Mouse (Mus musculus) ES-E14 (cell line): ENCODE measurements around the gene Clptm1. TPM values are rescaled to one million over a fixed set of nuclear protein-coding genes. Genes with fewer than 3 reads are reported as not detected.
A peak's percentile ranks its signal among the peaks of the same experiment; 100 is the strongest.

ENCODE experiments used
- DNase-seq: peaks from one replicate; pipeline ENCODE4 v3.0.0-alpha.2; 2013; ENCODE audit warnings: low read depth, low spot score
- H3K27ac ChIP-seq: 2 replicates; pipeline ENCODE4 v1.5.1; 2012; ENCODE audit warnings: low read depth, mild to moderate bottlenecking, low read length, moderate library complexity, mixed read lengths; ENCODE audit not compliant: poor library complexity, insufficient read depth, severe bottlenecking
- H3K36me3 ChIP-seq: 2 replicates; pipeline ENCODE4 v1.6.1; 2012; ENCODE audit warnings: mild to moderate bottlenecking, low read length, moderate library complexity, mixed read lengths; ENCODE audit not compliant: control insufficient read depth, poor library complexity, insufficient read depth, severe bottlenecking
- H3K4me1 ChIP-seq, 2 experiments: fragments of 150-350 bp in 1 of 2; sonication (generic) in 1 of 2; 2 replicates each; pipeline ENCODE4 v1.6.1; 2012; ENCODE audit warnings: low read length in 2 of 2, mild to moderate bottlenecking in 1 of 2, mixed read lengths in 1 of 2; ENCODE audit not compliant: control insufficient read depth in 2 of 2, insufficient read depth in 2 of 2, poor library complexity in 1 of 2
- H3K4me3 ChIP-seq, 2 experiments: fragments of 150-350 bp in 1 of 2; sonication (generic) in 1 of 2; 2 replicates each; pipeline ENCODE4 v1.5.1; 2012; ENCODE audit warnings: low read length in 2 of 2, low read depth in 1 of 2, mild to moderate bottlenecking in 1 of 2, mixed read lengths in 1 of 2; ENCODE audit not compliant: insufficient read depth in 1 of 2, poor library complexity in 1 of 2, severe bottlenecking in 1 of 2
- H3K9ac ChIP-seq: 2 replicates; pipeline ENCODE4 v1.6.1; 2012; ENCODE audit warnings: low read depth, mild to moderate bottlenecking, low read length, mixed read lengths; ENCODE audit not compliant: poor library complexity, insufficient read depth, severe bottlenecking
- H3K9me3 ChIP-seq: fragments of 150-350 bp; sonication (generic); 2 replicates; pipeline ENCODE4 v1.6.1; 2012; ENCODE audit warnings: low read depth, mild to moderate bottlenecking, low read length; ENCODE audit not compliant: control insufficient read depth, insufficient read depth
- CHD2 ChIP-seq: IDR thresholded peaks from 2 replicates; pipeline ENCODE4 v1.6.1; 2014; ENCODE audit warnings: mild to moderate bottlenecking, low read depth, low read length, inconsistent platforms
- HCFC1 ChIP-seq: IDR thresholded peaks from 2 replicates; pipeline ENCODE4 v1.6.1; 2012; ENCODE audit warnings: low read length, inconsistent platforms, borderline replicate concordance; ENCODE audit not compliant: insufficient read depth
- MAFK ChIP-seq: IDR thresholded peaks from 2 replicates; pipeline ENCODE4 v1.6.1; 2014; ENCODE audit warnings: mild to moderate bottlenecking, low read depth, low read length, inconsistent platforms; ENCODE audit not compliant: insufficient read depth
- ZC3H11A ChIP-seq: IDR thresholded peaks from 2 replicates; pipeline ENCODE4 v1.6.1; 2012; ENCODE audit warnings: low read depth, mild to moderate bottlenecking, inconsistent platforms, low read length, borderline replicate concordance
- ZNF384 ChIP-seq: IDR thresholded peaks from 2 replicates; pipeline ENCODE4 v1.6.1; 2012; ENCODE audit warnings: low read depth, low read length, inconsistent platforms
- in situ Hi-C, 2 experiments: fragments of 600-800 bp; cut with MboI; formaldehyde crosslinking; loops; one replicate each; pipeline ENCODE4 v1.15.1; 2025; ENCODE audit warnings: low sequenced_read_pairs in 2 of 2, inconsistent platforms in 1 of 2; ENCODE audit not compliant: unreplicated experiment in 2 of 2
- total RNA-seq: library from RNA; depleted of rRNA; stranded (reverse); fragments of 300-350 nt; gene quantifications from 2 replicates; pipeline ENCODE4 v1.2.3, GENCODE M21; 2012

Gene Clptm1
- total RNA-seq, 1 experiment = 129 TPM

DNA sequence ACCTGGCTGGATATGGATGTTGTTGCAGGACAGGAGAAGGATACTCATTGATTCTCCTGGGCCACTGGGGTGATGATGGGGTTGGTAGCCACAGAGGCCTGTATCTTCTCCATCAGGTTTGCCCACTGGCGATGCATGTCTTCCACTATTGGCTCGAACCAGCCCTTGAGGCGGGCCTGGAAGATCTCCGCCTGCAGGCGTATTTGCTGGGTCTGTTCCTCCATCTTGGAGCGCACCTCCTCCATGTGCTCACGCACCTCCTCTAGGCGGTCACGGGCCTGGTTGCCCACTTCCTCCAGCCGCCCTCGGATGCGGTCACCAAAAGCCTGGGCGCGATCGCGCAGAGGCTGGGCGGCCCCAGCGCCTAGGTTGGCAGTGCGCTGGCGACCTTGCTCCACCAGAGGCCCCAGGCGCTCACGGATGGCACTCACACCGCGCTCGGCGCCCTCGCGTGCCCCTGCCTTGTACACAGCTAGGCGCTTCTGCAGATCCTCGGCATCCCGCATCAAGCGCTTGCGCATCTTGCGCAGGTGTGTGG is 31.6 kb upstream of the Clptm1 start:
- DNase-seq = no peak
- H3K36me3 ChIP-seq = peaks cover 18% of the 10 kb centered on the region
- no peaks in the 10 kb centered on the region for H3K9me3 ChIP-seq
- H3K9ac ChIP-seq = peak overlapping the region; percentile 81
- peak overlapping the region; percentile 18; the same call in 1 of the 2 replicates for H3K27ac ChIP-seq
- peaks cover 2 to 31% of the 10 kb centered on the region in 2 experiments; a peak in 2 of 4 replicates for H3K4me1 ChIP-seq
- in situ Hi-C loops = no loop called here
- TF ChIP-seq ZC3H11A (no peak), MAFK (no peak), ZNF384 (no peak), HCFC1 (no peak), CHD2 (no peak)
- peak overlapping the region; percentile 61 to 79 for H3K4me3 ChIP-seq

DNA sequence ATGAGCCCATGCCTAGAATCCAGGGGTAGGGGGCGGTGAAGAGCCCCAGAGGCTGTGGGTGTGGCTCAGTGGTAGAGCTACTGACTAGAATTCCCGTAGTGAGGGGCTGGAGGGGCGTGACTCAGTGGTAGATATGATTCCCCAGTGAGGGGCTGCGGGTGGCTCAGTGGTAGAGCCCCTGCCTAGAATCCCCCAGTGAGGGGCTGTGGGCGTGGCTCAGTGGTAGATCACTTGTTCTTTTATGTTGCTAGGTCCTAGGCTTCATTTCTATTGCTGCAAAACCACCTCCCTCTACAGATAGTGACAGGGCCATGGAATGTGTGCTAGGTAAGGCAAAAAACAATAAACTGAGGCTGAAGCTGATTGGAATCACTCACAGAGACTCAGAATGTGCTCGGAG is 31.0 kb upstream of the Clptm1 start:
- no peak overlapping the region for H3K27ac ChIP-seq
- no peak for DNase-seq
- H3K4me1 ChIP-seq = peaks cover 2 to 31% of the 10 kb centered on the region in 2 experiments; a peak in 2 of 4 replicates
- no peaks in the 10 kb centered on the region for H3K9me3 ChIP-seq
- in situ Hi-C loops = no loop called here
- TF ChIP-seq HCFC1 (no peak), CHD2 (no peak), ZNF384 (no peak)
- H3K36me3 ChIP-seq = peaks cover 17% of the 10 kb centered on the region
- H3K4me3 ChIP-seq = peak overlapping the region in 1 of 2 experiments; percentile 79; a peak in 2 of 4 replicates
- no peak overlapping the region for H3K9ac ChIP-seq

DNA sequence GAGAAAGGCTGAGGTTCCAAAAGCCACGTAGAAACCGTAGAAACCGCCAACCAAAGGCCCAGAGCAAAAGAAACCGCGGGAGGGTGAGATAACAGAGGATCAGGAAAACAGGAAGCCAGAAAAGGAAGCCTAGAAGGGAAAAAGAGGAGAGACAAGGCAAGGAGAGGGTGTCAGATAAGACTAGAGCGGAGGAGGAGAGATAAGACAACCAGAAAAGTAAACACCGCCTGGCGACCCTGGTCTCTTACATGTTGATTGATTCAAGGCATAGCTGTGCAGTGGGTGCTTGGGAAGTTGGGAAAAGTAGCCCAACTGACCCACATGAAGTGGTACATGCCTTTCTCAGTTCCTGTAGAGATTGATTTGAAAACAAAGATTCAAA is 30.4 kb upstream of the Clptm1 start:
- Histone ChIP-seq H3K27ac (peak overlapping the region; percentile 13; the same call in 1 of the 2 replicates), H3K36me3 (peaks cover 17% of the 10 kb centered on the region), H3K4me1 (peaks cover 2 to 30% of the 10 kb centered on the region in 2 experiments; a peak in 2 of 4 replicates), H3K9me3 (no peaks in the 10 kb centered on the region), H3K9ac (no peak overlapping the region; the same call in 1 of the 2 replicates), H3K4me3 (no peak overlapping the region)
- no peak for DNase-seq
- in situ Hi-C loops = no loop called here
- TF ChIP-seq CHD2 = no peak
- TF ChIP-seq ZC3H11A = no peak
- no peak for TF ChIP-seq HCFC1
- no peak for TF ChIP-seq MAFK

DNA sequence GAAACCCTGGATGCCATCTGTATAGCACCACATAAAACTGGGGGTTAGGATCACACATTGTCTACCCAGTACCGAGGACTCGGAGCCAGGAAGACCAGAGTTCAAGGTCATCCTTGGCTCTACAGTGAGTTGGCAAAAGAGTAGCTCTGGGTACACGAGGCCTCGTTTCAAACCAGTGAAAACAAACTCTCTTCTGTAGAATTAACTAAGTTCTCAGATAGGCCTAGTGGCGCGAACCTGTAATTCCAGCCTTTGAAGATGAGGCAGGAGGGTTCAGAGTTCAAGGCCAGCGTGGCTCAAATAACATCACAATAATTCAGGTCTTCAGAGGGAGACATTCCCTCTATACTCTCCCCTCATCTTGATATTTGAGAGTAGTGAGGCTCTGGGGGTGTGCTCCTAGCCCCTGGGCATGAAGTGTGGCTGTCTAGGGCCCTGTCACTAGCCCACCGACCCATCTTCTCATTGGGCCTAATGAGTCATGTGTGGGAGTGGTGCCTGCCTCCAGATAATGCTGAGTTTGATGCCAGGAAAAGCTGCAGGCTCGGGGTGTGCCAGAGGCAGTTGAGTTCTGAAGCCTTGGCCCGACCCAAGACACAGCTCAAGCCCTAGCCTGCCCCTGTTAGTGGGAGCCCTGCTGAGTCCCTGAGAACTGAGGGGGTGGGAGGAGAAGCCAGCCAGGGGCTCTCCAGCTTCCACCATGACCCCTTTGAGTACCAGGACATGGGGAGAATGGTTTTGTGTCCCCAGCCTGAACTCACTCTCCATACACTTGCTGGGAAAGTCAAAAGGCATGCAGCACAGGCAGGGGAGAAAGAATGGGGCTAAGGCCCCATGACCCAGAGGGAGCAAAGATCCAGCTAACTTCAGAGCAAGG is 29.7 kb upstream of the Clptm1 start:
- in situ Hi-C loops = no loop called here
- H3K4me1 ChIP-seq = peaks cover 2 to 27% of the 10 kb centered on the region in 2 experiments; a peak in 2 of 4 replicates
- H3K9ac ChIP-seq = no peak overlapping the region
- peaks cover 17% of the 10 kb centered on the region for H3K36me3 ChIP-seq
- no peaks in the 10 kb centered on the region for H3K9me3 ChIP-seq
- DNase-seq = no peak
- no peak for TF ChIP-seq ZC3H11A
- peak overlapping the region; percentile 13 for H3K27ac ChIP-seq
- no peak overlapping the region for H3K4me3 ChIP-seq
